Mouse (Mus musculus): ENCODE results near the gene Wdr26. TPM values are rescaled to one million over a fixed set of nuclear protein-coding genes. Genes with fewer than 3 reads are reported as not detected.

Wdr26 gene
- polyA plus RNA-seq, 1 experiment from 2014 or later, result 47.2 TPM

- Histone ChIP-seq H3K4me1 (replicated peaks) (peaks cover 29% of the 10 kb centered on the region), H3K9ac (replicated peaks) (no peak overlapping the region), H3K27ac (no peak overlapping the region), H3K9me3 (no peaks in the 10 kb centered on the region), H3K4me3 (replicated peaks) (no peak overlapping the region), H3K36me3 (no peaks in the 10 kb centered on the region), H3K27me3 (0 out of 2 replicates have a peak, but pooled peaks cover 10% of the 10 kb centered on the region), H3K4me2 (replicated peaks) (peak overlapping the region; percentile 79)
- ATAC-seq, result no peak
- WGBS, result 64% methylated on average over 9 of the region's 9 CpGs
These were observed 43.6 kb upstream of the Wdr26 start for GRCm38 (mm10) chr1:181255450-181255849.

- no peak overlapping the region for H3K4me3 ChIP-seq (replicated peaks)
- no peaks in the 10 kb centered on the region for H3K27me3 ChIP-seq
- no peak overlapping the region for H3K27ac ChIP-seq
- no peaks in the 10 kb centered on the region for H3K36me3 ChIP-seq
- 82% methylated on average over 5 of the region's 5 CpGs for WGBS
- no peak overlapping the region for H3K4me2 ChIP-seq (replicated peaks)
- no peak for ATAC-seq
- no peaks in the 10 kb centered on the region for H3K9me3 ChIP-seq
- no peak overlapping the region for H3K9ac ChIP-seq (replicated peaks)
- peaks cover 13% of the 10 kb centered on the region for H3K4me1 ChIP-seq (replicated peaks)
These were observed 39.8 kb upstream of the Wdr26 start for GRCm38 (mm10) chr1:181251624-181252023.

- no peaks in the 10 kb centered on the region for H3K27me3 ChIP-seq
- 93% methylated on average over 8 of the region's 8 CpGs for WGBS
- no peaks in the 10 kb centered on the region for H3K36me3 ChIP-seq
- ATAC-seq, result no peak
- H3K4me2 ChIP-seq (replicated peaks), result no peak overlapping the region
- H3K4me1 ChIP-seq (replicated peaks), result peaks cover 7% of the 10 kb centered on the region
- no peaks in the 10 kb centered on the region for H3K9me3 ChIP-seq
- H3K27ac ChIP-seq, result no peak overlapping the region
- no peak overlapping the region for H3K9ac ChIP-seq (replicated peaks)
- no peak overlapping the region for H3K4me3 ChIP-seq (replicated peaks)
These were observed 39.2 kb upstream of the Wdr26 start for GRCm38 (mm10) chr1:181250961-181251360.

- Histone ChIP-seq H3K9me3 (no peaks in the 10 kb centered on the region), H3K27me3 (no peaks in the 10 kb centered on the region), H3K36me3 (no peaks in the 10 kb centered on the region), H3K4me3 (replicated peaks) (no peak overlapping the region), H3K9ac (replicated peaks) (no peak overlapping the region), H3K4me2 (replicated peaks) (no peak overlapping the region), H3K4me1 (replicated peaks) (no peaks in the 10 kb centered on the region), H3K27ac (no peak overlapping the region)
- ATAC-seq, result no peak
- 94% methylated on average over 6 of the region's 6 CpGs for WGBS
These were observed 37.7 kb upstream of the Wdr26 start for GRCm38 (mm10) chr1:181249537-181249936.

- WGBS, result 88% methylated on average over 3 of the region's 3 CpGs
- Histone ChIP-seq H3K4me1 (replicated peaks) (no peaks in the 10 kb centered on the region), H3K27ac (no peak overlapping the region), H3K9me3 (no peaks in the 10 kb centered on the region), H3K9ac (replicated peaks) (no peak overlapping the region), H3K4me2 (replicated peaks) (no peak overlapping the region), H3K36me3 (no peaks in the 10 kb centered on the region), H3K4me3 (replicated peaks) (no peak overlapping the region), H3K27me3 (no peaks in the 10 kb centered on the region)
- ATAC-seq, result no peak
These were observed 35.4 kb upstream of the Wdr26 start for GRCm38 (mm10) chr1:181247175-181247574.

GRCm38 (mm10) chr1:181246487-181247138, 34.8 kb upstream of the Wdr26 start:
- no peak overlapping the region for H3K9ac ChIP-seq (replicated peaks)
- H3K4me3 ChIP-seq (replicated peaks), result no peak overlapping the region
- H3K27ac ChIP-seq, result no peak overlapping the region
- H3K4me1 ChIP-seq (replicated peaks), result no peaks in the 10 kb centered on the region
- H3K27me3 ChIP-seq, result no peaks in the 10 kb centered on the region
- WGBS, result 52% methylated on average over 7 of the region's 7 CpGs
- ATAC-seq, result no peak
- H3K9me3 ChIP-seq, result no peaks in the 10 kb centered on the region
- no peaks in the 10 kb centered on the region for H3K36me3 ChIP-seq
- no peak overlapping the region for H3K4me2 ChIP-seq (replicated peaks)

GRCm38 (mm10) chr1:181245554-181246486, 34.0 kb upstream of the Wdr26 start:
- Histone ChIP-seq H3K4me2 (replicated peaks) (no peak overlapping the region), H3K27ac (no peak overlapping the region), H3K9me3 (no peaks in the 10 kb centered on the region), H3K9ac (replicated peaks) (no peak overlapping the region), H3K27me3 (no peaks in the 10 kb centered on the region), H3K4me3 (replicated peaks) (no peak overlapping the region), H3K36me3 (no peaks in the 10 kb centered on the region), H3K4me1 (replicated peaks) (no peaks in the 10 kb centered on the region)
- no peak for ATAC-seq
- WGBS, result 83% methylated on average over 11 of the region's 11 CpGs

GRCm38 (mm10) chr1:181245067-181245466, 33.3 kb upstream of the Wdr26 start:
- no peaks in the 10 kb centered on the region for H3K4me1 ChIP-seq (replicated peaks)
- H3K36me3 ChIP-seq, result no peaks in the 10 kb centered on the region
- no peak overlapping the region for H3K27ac ChIP-seq
- H3K27me3 ChIP-seq, result no peaks in the 10 kb centered on the region
- H3K4me3 ChIP-seq (replicated peaks), result no peak overlapping the region
- H3K9ac ChIP-seq (replicated peaks), result no peak overlapping the region
- ATAC-seq, result no peak
- no peak overlapping the region for H3K4me2 ChIP-seq (replicated peaks)
- 86% methylated on average over 2 of the region's 2 CpGs for WGBS
- no peaks in the 10 kb centered on the region for H3K9me3 ChIP-seq

GRCm38 (mm10) chr1:181241185-181241584, 29.4 kb upstream of the Wdr26 start:
- 96% methylated on average over 3 of the region's 3 CpGs for WGBS

GRCm38 (mm10) chr1:181237332-181237731, 25.5 kb upstream of the Wdr26 start:
- Histone ChIP-seq H3K9ac (replicated peaks) (no peak overlapping the region), H3K4me1 (replicated peaks) (no peaks in the 10 kb centered on the region), H3K27ac (no peak overlapping the region), H3K4me3 (replicated peaks) (no peak overlapping the region), H3K9me3 (no peaks in the 10 kb centered on the region), H3K36me3 (no peaks in the 10 kb centered on the region), H3K27me3 (no peaks in the 10 kb centered on the region), H3K4me2 (replicated peaks) (no peak overlapping the region)
- WGBS, result 69% methylated on average over 5 of the region's 5 CpGs
- no peak for ATAC-seq

More at GRCm38 (mm10) chr1:181241185-181241584, 29.4 kb upstream of the Wdr26 start:
- no peak overlapping the region for H3K4me2 ChIP-seq (replicated peaks)
- no peaks in the 10 kb centered on the region for H3K4me1 ChIP-seq (replicated peaks)
- H3K9me3 ChIP-seq, result no peaks in the 10 kb centered on the region
- H3K27ac ChIP-seq, result no peak overlapping the region
- ATAC-seq, result no peak
- H3K27me3 ChIP-seq, result no peaks in the 10 kb centered on the region
- no peak overlapping the region for H3K9ac ChIP-seq (replicated peaks)
- H3K36me3 ChIP-seq, result no peaks in the 10 kb centered on the region
- no peak overlapping the region for H3K4me3 ChIP-seq (replicated peaks)

GRCm38 (mm10) chr1:181234326-181235035, 22.7 kb upstream of the Wdr26 start:
- no peak for ATAC-seq
- Histone ChIP-seq H3K4me1 (replicated peaks) (peaks cover 13% of the 10 kb centered on the region), H3K9ac (replicated peaks) (no peak overlapping the region), H3K4me2 (replicated peaks) (no peak overlapping the region), H3K4me3 (replicated peaks) (no peak overlapping the region), H3K36me3 (no peaks in the 10 kb centered on the region), H3K9me3 (no peaks in the 10 kb centered on the region), H3K27ac (no peak overlapping the region), H3K27me3 (0 out of 2 replicates have a peak, but pooled peaks cover 2% of the 10 kb centered on the region)
- 65% methylated on average over 8 of the region's 8 CpGs for WGBS

- H3K4me1 ChIP-seq (replicated peaks), result peaks cover 13% of the 10 kb centered on the region
- H3K9ac ChIP-seq (replicated peaks), result no peak overlapping the region
- H3K4me2 ChIP-seq (replicated peaks), result no peak overlapping the region
- H3K27ac ChIP-seq, result no peak overlapping the region
- 88% methylated on average over 6 of the region's 6 CpGs for WGBS
- ATAC-seq, result no peak
- H3K4me3 ChIP-seq (replicated peaks), result no peak overlapping the region
- no peaks in the 10 kb centered on the region for H3K9me3 ChIP-seq
- H3K27me3 ChIP-seq, result 0 out of 2 replicates have a peak, but pooled peaks cover 2% of the 10 kb centered on the region
- no peaks in the 10 kb centered on the region for H3K36me3 ChIP-seq
These were observed 21.9 kb upstream of the Wdr26 start for GRCm38 (mm10) chr1:181233734-181234133.

Data from midbrain, embryonic 13.5 days (tissue).